Mouse (Mus musculus) cerebellum, postnatal 4 days (tissue): ENCODE measurements around the gene Cyp2u1.
"Not testable (repeated sequence)": the region's sequence is repeated elsewhere in the genome, so short reads cannot be mapped to it uniquely, and the experiment has no call there.

Experiments used
- DNase-seq, 2 experiments: peaks; one replicate each; pipeline ENCODE4 v3.0.0; 2022; ENCODE audit warnings: low spot score in 2 of 2, mixed read lengths in 1 of 2

Cyp2u1 gene

DNA sequence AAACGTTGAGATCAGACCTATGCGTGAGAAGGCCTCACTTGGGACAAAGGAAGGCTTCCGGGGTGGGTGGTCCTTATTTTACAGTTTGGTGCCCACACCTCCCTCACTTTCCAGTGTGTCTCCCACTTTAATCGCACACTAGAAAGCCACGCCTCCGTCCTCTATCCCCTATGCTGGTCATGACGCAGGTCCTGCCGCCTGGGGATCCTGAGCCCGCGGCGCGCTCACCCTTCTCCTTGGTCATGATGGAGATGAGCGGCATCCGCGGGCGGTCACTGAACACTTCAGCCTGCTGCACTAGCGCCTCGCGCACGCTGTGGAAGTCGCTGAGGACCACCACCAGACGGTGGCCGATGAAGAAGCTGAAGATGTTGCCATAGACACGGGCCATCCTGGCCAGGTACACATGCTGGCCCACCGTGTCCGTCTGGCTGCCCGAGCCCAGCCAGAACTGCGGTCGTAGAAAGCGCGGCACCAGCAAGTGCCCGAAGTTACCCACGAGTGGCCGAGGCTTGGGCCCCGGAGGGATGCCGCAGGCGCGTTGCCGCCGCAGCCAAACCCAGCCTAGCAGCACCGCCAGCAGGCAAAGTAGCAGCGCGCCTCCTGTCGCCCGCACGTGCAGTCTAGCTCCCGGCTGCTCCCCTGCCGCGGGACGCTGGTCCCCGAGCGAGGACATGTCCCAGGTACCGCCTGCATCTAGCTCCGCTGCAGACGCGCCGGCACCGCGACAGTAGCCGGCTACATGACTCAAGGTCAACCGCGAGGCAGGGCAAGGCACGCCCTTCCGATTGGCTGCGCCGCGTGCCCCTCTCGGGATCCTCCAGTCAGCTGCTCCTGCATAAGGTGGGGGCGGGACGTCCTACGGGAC, at the start of gene Cyp2u1:
Gene Cyp2u1 (minus strand): TSS at position 776 of the 868 bp plus-strand sequence.
- DNase-seq: peak; percentile 68 to 86

DNA sequence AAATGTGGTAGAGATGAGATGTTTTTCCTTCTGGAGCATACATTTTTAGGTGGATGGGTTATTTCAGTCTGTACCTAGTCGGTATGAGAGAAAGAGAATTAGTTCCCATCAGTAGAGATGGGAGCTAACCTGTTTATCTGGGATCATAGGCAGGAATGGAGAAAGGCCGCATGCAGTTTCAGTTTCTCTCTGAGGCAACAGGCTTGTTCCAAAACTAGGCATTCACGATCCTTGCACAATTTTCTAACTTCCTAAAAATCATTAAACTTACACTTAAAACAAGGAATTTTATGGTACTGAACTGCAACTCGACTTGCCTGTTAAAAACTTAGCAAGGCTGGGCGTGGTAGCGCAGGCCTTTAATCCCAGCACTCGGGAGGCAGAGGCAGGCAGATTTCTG, 47.5 kb upstream of the Cyp2u1 start:
- no peak for DNase-seq

DNA sequence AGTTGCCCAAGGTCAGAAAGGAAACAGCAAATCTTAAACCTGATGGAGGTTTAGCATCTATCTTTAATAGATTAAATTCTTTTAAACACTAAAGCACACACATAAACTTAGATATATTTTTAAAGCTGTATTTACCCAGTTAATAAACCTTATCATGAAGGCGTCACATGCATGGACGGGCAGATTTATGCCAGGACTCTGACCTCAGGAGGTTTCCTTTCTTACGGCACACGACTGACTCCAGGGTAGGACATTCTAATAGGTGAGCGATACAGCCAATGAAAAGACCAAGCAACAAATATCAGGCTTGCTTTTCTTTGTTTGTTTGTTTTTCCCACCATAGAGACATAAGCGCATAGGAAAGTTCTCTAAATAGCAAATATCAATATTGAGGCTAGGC, 46.0 kb upstream of the Cyp2u1 start:
- DNase-seq: no peak

DNA sequence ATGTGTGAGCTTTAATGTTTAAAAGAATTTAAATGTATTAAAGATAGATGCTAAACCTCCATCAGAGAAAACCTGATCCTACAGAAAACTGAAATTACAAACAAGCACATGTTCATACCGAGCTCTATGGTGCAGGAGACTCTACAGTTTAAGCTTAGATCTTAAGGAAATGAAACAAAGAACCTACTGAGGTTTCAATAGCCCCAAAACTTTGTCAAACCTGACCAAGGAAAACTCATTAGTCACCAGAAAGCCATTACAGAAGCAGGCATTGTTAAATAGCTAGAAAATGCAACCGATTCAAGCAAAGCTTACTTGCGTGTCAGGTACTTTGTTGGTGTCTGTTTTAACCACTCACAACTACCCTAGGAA, 45.5 kb upstream of the Cyp2u1 start:
- no peak for DNase-seq

DNA sequence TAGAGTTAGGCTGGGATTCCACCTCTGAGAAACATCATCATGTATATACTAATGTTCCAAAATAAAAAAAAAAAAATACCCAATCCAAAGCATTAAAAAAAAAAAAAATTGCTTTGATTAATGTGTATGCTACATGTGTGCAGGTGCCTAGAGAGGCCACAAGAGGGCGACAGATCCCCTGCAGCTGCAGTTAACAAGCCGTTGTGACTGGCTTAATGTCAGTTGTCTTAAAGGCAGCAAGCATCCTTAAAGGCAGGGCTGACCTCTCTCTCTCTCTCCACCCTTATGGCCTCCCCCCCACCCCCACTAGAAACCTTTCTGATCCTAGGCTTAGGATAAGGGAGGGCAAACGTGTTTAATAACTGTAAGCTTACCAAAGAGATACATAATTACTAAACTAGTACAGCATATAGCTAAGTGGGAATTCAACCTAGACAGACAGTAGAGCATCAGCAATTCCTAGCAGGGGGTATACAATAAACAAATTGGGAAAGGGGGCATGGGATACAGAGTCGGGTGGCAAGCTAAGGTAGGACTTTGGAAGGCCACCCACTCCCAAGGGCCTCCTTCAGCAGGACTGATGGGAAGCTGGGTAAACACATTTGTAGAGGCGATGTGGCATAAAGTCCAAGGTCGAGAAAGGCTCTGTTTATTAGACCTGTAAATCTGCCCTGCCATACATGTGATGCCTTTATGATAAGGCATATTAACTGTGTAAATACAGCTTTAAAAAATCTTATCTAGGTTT, 45.0 kb upstream of the Cyp2u1 start:
- peak in 1 of 2 experiments; percentile 18 for DNase-seq

DNA sequence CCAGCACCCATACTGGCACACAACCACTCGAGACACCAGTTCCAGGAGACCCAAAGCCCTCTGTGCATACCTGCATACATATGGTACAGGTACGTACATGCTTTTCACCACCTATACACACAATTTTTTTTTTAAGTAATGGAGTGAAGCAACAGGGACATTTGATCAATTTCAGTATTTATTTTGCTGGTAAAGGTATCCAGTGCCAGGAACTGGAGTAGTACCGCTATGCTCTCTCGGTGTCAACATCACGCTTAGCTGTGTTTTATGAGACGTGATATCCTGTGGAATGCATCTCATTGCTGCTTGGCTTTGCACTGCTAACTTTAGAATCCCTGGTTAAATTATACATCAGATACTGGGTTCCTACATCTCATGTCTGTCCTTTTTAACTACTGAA, 42.9 kb upstream of the Cyp2u1 start:
- no peak for DNase-seq

DNA sequence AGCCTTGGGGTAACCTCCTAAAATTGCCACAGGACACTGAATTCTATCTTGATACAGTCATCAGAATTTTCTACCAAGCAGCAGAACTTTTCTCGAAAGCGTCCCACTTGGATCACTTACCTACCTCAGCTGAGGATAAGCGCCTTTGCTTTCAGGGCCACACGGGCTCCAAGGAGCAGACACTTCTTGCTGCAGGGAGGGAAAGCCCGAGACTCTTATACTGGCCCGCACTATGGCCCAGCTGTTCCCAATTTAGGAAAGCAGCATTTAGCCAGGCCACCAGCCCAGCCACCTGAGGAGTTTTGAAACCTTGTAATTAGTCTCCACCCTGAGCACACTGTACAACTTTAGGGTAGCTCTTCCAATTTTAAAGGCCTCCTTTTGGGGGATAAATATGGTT, 40.3 kb upstream of the Cyp2u1 start:
- no peak for DNase-seq

DNA sequence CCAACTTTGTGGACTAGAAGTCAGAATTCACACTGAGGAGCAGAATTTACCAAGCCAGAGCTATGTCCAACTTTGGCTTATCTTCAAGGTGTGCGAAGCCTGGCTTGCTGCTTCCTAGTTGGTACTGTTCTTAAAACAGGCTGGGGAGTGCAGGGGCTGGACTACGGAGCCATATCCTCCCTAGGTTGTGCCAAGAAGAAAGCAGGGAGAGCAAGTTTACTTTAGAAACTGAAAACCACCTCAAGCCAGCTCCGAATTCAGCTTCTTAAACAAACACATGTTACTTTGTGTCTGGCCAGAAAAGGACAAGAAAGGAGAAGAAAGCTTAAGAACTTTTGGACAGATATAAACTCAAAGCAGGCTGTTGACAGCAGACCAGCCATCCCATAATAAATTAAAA, 37.9 kb upstream of the Cyp2u1 start:
- no peak for DNase-seq

DNA sequence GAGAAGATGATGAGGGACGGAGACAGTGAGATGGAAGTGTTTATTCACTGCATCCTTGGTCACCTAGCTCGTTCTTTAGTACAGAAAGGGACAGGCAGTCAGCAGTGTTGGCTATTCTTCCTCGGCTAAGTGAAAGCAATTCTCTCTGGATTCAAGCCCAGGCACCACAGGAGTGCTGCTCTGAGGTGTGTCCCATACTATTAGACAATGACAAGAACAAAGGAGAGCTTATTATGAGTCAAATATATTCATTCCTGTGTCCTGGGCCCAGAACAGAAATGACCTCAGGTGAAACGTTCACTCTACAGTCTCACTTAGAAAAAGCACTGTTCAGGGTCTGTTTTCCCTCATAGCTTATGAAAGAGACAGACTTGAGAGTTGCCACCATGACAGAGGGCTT, 36.3 kb upstream of the Cyp2u1 start:
- DNase-seq: no peak

DNA sequence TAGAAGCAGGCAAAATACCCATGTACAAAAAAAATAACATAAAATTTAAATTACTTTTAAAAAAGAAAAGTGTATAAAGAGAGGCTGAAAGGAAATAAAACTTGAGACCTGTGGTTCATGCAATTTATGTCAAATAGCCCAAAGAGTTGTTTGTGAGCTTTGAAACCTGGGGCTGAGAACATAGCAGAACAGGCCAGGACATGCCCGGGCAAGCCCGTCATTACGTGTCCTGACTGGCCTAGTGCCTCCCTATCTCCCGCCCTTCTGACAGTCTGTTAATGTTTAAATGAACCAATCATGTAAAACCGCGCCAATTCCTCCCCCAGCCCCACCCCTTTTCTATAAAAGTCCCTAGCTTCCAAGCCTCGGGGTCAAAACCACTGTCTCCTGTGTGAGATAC, 34.7 kb upstream of the Cyp2u1 start:
- not testable (repeated sequence) for DNase-seq

DNA sequence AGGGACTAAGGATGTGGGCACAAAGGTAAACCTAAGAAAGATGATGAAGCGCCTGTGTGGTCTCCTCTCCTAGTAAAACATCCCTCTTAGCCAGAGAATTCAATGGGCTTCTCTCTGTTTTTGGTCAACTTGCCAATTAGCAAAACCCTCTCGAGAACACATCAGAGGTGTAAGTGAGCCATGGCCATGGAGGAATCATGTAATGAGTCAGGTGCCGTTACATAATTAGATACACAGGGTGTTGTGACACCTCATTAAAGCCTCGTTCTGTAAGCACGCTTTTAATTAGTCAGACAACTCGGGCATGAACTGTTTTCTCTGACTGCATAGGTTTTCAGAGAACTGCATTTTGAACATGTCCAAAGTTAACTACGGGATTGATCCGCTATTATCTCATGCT, 33.6 kb upstream of the Cyp2u1 start:
- DNase-seq: no peak

DNA sequence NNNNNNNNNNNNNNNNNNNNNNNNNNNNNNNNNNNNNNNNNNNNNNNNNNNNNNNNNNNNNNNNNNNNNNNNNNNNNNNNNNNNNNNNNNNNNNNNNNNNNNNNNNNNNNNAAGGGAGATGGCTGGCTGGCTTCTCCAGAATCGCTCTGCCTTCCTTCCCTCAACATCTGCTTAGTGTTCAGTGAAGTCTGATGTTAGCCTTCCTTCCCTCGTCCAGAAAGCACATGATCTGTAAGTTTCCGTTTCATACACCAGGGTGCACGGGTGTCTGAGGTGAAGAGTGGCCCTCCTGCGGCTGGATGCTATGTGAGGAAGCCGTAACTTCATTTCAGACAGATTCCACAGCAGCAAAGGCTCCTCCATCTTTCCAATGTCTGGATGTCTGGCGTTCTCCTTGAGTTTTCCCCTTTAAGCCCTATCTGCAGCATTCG, 32.1 kb upstream of the Cyp2u1 start:
- no peak for DNase-seq

DNA sequence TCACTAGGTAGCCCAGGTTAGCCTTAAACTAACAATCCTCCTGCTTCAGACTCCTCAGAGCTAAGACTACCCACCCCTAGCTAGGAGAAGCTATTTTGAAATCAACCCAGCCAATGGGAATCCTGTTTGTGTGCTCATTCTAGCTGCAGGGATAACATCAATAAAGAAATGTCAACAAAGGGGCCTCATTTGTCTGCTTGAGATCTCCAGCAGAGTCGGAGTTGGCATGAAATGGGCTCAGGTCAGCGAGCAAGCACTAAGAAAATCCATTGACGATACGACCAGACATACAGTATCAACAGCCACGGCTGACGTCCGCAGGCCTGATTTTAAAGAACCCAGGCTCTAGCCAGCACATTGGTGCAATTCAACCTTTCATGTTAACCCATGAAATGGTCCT, 24.2 kb upstream of the Cyp2u1 start:
- DNase-seq: no peak

DNA sequence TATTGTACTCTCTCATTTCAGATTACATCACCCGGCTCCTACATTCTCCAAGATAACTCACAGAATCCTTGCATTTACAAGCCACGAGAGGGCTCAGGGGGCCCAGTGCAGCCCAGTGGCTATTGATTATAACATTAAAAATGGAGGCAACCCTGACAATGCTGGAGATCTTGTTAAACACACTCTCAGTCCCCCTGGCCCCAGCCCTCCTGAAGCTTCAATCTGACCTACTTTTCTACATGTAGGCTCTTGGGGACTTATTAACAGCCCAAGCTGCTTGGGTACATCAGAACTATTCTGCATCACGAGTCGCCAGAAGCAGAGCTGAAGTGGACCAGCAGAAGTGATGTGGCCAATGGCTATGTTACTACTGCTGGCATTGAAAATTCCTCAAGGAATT, 23.6 kb upstream of the Cyp2u1 start:
- DNase-seq: no peak

DNA sequence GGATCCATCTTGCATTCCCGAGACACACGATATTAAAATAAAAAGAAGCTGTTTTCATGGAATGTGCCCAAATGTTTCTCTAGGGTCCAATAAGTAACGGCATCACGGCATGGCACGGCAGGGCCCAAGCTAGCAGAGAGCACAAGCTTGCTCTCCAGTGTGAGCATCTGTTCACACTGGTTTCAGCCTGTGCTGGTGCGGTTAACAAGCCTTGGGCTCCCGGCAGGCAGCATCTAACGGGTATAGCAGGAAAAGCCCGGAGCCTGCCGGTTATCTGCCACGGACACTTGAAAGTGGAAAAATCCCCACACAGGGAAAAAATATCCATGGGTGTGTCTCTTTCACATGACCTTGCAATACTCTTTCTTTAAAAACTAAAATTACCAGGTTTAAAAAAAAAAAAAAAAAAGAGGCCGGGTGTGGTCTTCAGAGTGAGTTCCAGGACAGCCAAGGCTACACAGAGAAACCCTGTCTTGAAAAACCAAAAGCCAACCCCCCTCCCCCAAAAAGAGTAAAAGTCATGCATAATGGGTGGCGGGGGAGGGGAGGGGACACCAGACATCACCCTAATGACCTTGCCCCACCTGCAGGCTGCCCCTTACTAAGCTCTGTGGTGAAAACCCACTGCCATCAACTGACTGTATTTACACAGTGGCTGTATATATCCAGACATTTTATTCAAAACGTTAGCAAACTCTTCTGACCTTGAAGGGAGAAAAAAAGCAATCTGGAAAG, 19.2 kb upstream of the Cyp2u1 start:
- DNase-seq: no peak

DNA sequence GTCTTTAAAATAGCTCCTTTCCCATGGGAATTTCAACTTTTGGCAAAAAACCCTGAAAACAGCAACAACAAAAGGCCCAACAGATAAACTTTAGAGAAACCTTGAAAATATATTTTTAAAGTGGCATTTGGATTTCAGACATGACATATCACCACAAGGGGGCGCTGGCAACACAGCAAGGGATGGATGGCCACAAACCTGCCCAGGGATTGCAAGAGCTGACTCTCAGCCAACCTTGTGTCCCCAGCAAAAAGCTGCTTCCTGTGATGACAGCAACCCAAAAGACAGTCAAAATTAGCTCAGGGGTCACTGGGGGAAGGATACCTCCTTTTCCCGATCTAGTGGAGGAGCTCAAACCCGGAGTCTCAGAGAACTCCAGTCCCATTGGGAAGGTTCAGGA, 17.2 kb upstream of the Cyp2u1 start:
- peak; percentile 71 to 78 for DNase-seq

DNA sequence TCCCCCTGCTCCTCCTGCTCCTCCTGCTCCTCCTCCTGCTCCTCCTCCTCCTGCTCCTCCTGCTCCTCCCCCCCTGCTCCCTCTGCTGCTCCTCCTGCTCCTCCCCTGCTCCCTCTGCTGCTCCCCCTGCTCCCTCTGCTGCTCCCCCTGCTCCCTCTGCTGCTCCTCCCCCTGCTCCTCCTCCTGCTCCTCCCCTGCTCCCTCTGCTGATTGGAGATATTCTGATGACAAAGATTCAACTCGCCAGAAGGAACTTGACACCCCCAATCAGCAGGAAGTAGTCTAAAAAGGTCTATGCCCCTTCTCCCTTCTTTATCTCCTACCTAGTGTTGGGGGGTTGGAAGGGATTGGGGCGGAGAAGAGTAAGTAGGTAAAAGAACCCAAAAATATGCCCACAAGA, 15.2 kb upstream of the Cyp2u1 start:
- no peak for DNase-seq

DNA sequence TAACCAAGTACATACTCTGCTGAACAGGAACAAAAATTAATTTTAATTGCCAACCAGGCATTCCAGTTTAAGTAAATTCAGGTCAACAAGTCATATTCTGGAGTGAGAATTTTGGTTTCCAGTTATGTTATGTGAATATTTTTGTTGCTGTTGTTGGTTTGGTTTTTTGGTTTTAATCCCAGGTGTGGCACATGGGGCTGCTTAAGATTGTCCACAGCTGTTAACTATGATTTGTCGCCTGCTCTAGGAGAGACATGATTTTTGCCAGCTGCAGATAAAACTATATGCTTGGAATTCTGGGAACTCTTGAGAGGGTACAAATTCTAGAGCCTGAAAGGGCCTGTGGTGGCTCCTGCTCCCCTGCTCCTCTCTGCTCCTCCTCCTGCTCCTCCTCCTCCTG, 14.1 kb upstream of the Cyp2u1 start:
- no peak for DNase-seq

DNA sequence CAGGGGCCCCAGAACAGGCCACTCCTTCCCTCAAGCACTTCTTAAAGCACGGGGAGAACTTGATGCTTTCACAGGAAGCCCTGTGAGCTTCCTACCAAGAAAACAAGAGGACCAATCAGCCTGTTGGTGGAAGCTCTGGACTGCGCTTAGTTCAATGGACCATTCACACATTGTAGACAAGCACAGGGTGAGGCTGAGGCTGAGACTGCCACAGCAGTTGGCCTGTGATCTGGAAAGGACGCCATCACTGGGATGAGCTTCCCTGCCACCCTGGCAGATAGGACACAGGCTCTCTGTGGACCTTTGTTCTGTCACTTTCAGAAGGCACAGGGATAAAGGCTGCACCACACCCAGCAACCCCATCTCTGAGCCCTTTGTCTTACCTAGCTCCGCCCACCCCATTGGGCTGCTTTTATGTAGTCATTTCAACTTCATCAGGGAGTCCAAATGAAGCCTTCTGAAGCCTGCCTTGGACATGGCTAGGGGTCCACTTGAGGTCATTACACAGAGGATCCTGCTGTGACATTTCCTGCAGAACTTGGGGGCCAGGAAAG, 13.0 kb upstream of the Cyp2u1 start:
- peak in 1 of 2 experiments; percentile 16 for DNase-seq

DNA sequence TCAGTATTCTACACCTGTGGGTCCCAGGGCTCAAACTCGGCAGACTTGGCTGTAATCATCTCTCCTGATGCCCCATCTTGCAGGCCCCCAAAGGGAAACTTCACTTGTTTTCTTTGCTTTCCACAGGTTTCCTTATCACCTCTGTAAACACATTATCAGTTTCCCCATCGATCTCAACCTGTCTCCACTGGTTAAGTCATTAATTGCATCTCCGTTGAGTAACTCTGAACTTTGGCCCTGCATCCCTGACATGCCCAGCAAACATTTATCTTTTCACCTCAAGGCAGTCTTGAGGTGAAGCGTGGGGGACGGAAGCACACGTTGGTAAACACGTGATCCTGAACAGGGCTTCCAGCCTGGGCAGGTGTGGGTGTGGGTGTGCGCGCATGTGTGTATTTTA, 9.3 kb upstream of the Cyp2u1 start:
- no peak for DNase-seq

DNA sequence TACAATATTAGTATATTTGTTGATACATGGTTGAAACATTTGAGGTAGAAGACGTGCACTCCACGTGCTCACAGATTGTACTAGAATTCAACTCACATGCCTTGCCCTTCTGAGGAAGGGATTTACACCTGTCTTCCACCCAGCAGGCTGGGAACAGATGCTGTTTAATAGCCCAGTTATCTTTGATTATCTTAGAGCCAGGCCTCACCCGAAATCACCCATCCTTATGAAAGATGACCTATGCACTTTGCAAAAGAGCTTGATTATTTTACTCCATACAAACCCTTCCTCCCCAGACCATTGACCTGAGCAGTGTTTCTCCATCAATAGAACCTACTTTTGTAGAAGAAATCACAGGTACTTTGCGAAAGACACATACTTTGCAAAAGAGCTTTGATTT, 7.5 kb upstream of the Cyp2u1 start:
- DNase-seq: no peak

DNA sequence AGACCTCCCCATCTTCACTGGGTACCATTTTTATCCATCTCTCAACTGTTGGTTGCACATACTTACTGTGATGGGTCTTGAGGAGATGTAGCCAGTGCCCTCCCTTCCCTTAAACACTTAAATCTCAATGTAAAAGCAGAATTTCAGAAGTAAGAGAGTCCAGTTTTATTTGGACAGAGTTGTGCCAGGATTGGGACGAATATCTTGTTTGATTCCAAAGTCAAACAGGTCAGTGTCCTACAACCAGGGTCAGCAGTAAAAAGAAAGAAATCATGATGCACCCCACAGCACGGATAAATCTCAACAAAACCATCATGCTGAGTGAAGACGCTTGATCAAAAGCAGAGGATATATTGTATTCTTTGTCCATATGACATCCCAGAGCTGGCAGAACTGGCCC, 4.8 kb upstream of the Cyp2u1 start:
- no peak for DNase-seq
